In genomic region chr5:36483203-36484101, GRCm38 (mm10) we compare ENCODE assay signal across 8 mouse cellular contexts. TPM values are rescaled to one million over a fixed set of nuclear protein-coding genes. Genes with fewer than 3 reads are reported as not detected.
DNase-seq lines count a peak whose midpoint lies in the region; ATAC-seq and TF ChIP-seq lines count a peak whose summit lies in the region.

No protein-coding gene starts in this region.

- no peaks in the 10 kb centered on the region for H3K27me3 ChIP-seq in hindbrain, embryonic 15.5 days
- H3K27me3 ChIP-seq in liver, adult 2 months (ENCODE audit: control insufficient read depth, insufficient read depth, low read length) = no peaks in the 10 kb centered on the region
- peaks cover 5% of the 10 kb centered on the region; the same call in 1 of the 2 replicates for H3K27me3 ChIP-seq in thymus, adult 2 months (ENCODE audit: control insufficient read depth, insufficient read depth, low read length)

- H3K4me3 ChIP-seq in hindbrain, embryonic 15.5 days = peak overlapping the region; percentile 96
- peak overlapping the region; percentile 82 for H3K4me3 ChIP-seq in liver, adult 2 months (ENCODE audit: insufficient read depth, low read depth, low read length)
- peak overlapping the region; percentile 80 for H3K4me3 ChIP-seq in thymus, adult 2 months (ENCODE audit: control insufficient read depth, insufficient read depth, low read length)

- DNase-seq in layer of hippocampus, postnatal 10 days (ENCODE audit: low spot score in 2 of 2) = peak; percentile 49 to 64
- DNase-seq in layer of hippocampus, adult 9-10 months (ENCODE audit: low spot score) = no peak
- peak; percentile 52 for DNase-seq in cerebellum, adult 11 months
- DNase-seq in forelimb bud, embryonic 11.5 days (ENCODE audit: low read depth, low spot score) = peak; percentile 43
- DNase-seq in liver, adult 2 months (ENCODE audit: extremely low read depth, low read depth, low spot score) = peak; percentile 57
- peak; percentile 52 for DNase-seq in thymus, adult 2 months

- H3K4me1 ChIP-seq in hindbrain, embryonic 15.5 days (replicated peaks) = peaks cover 48% of the 10 kb centered on the region
- H3K4me1 ChIP-seq in liver, adult 2 months (ENCODE audit: control insufficient read depth, insufficient read depth, low read length) = peaks cover 32% of the 10 kb centered on the region
- H3K4me1 ChIP-seq in thymus, adult 2 months (replicated peaks; ENCODE audit: control insufficient read depth, insufficient read depth, low read length) = peaks cover 35% of the 10 kb centered on the region

- ATAC-seq in hindbrain, embryonic 15.5 days (ENCODE audit: low FRiP score, low read depth) = peak; percentile 32
- peak; percentile 30; the same call in 1 of the 2 replicates for ATAC-seq in monocyte, adult 5-6 weeks (replicated peaks; ENCODE audit: insufficient number of reproducible peaks, low FRiP score, low TSS enrichment, poor library complexity, severe bottlenecking)

- H3K27ac ChIP-seq in hindbrain, embryonic 15.5 days (replicated peaks) = peak overlapping the region; percentile 88
- peak overlapping the region; percentile 64 for H3K27ac ChIP-seq in liver, adult 2 months (replicated peaks; ENCODE audit: insufficient read depth, low read depth, low read length)
- H3K27ac ChIP-seq in thymus, adult 2 months (ENCODE audit: control insufficient read depth, insufficient read depth, low read length) = no peak overlapping the region

- H3K4me2 ChIP-seq in hindbrain, embryonic 15.5 days = peak overlapping the region; percentile 86

- peaks cover 37% of the 10 kb centered on the region for H3K79me2 ChIP-seq in liver, adult 2 months (ENCODE audit: control insufficient read depth, insufficient read depth, low read length)

- no peaks in the 10 kb centered on the region for H3K9me3 ChIP-seq in hindbrain, embryonic 15.5 days

- no peak for TF ChIP-seq CTCF in liver, adult 2 months (IDR thresholded peaks at IDR 0.05; ENCODE audit: low read depth, low read length)
- no peak for TF ChIP-seq CTCF in thymus, adult 2 months (IDR thresholded peaks at IDR 0.05; ENCODE audit: borderline replicate concordance, control insufficient read depth, extremely low read depth, insufficient read depth, low read length, poor library complexity)

- H3K9ac ChIP-seq in hindbrain, embryonic 15.5 days = peak overlapping the region; percentile 90
- peak overlapping the region; percentile 96 for H3K9ac ChIP-seq in liver, adult 2 months (ENCODE audit: low read depth, low read length)

- no peaks in the 10 kb centered on the region for H3K36me3 ChIP-seq in hindbrain, embryonic 15.5 days
- H3K36me3 ChIP-seq in liver, adult 2 months (ENCODE audit: control insufficient read depth, insufficient read depth, low read length) = no peaks in the 10 kb centered on the region
- H3K36me3 ChIP-seq in thymus, adult 2 months (ENCODE audit: control insufficient read depth, insufficient read depth, low read length) = no peaks in the 10 kb centered on the region

- WGBS in hindbrain, embryonic 15.5 days = 1% methylated on average over 56 of the region's 58 CpGs
- WGBS in liver, adult 2 months = 5% methylated on average over 58 of the region's 58 CpGs
- 7% methylated on average over 58 of the region's 58 CpGs for WGBS in thymus, adult 2 months

- no peak for TF ChIP-seq POLR2A in liver, adult 2 months (IDR thresholded peaks at IDR 0.05; ENCODE audit: extremely low read depth, insufficient read depth, low read length)
- no peak for TF ChIP-seq POLR2A in thymus, adult 2 months (IDR thresholded peaks at IDR 0.05; ENCODE audit: control insufficient read depth, extremely low read depth, insufficient read depth, low read length, poor library complexity)

RNA-seq across cellular contexts. Expression of gene Tada2b, which starts 0.6 kb away (rescaled TPM):
- total RNA-seq in layer of hippocampus, postnatal 10 days (2021) = 10 to 100 TPM; 33.6 to 35.1 TPM
- polyA plus RNA-seq in hindbrain, embryonic 15.5 days (2015; fragmentation: Nextera tagmentation; extraction: Ambion mirVana) = 2.6 and 3.4 TPM in 2 replicates
- 5.1 and 6.0 TPM in 2 replicates for total RNA-seq in liver, adult 2 months (2014; rRNA removed)
- 13.6 and 14.4 TPM in 2 replicates for polyA plus RNA-seq in liver, adult 2 months (2012; rRNA removed)
- 9.1 to 25.8 TPM (median 15.7 TPM) in 3 replicates for total RNA-seq in monocyte, adult 5-6 weeks (2017)
- 15.8 and 16.7 TPM in 2 replicates for polyA plus RNA-seq in thymus, adult 2 months (2012; rRNA removed)

RNA-seq across cellular contexts. Expression of gene Ccdc96, which starts 0.9 kb away (rescaled TPM):
- 1 to 10 TPM; 2.1 to 2.3 TPM for total RNA-seq in layer of hippocampus, postnatal 10 days (2021)
- polyA plus RNA-seq in hindbrain, embryonic 15.5 days (2015; fragmentation: Nextera tagmentation; extraction: Ambion mirVana) = 3.3 and 3.5 TPM in 2 replicates
- not detected in 2 replicates for total RNA-seq in liver, adult 2 months (2014; rRNA removed)
- 0.10 TPM in 1 of 2 replicates, not detected in the other for polyA plus RNA-seq in liver, adult 2 months (2012; rRNA removed)
- total RNA-seq in monocyte, adult 5-6 weeks (2017) = 0.49 to 0.64 TPM in 2 of 3 replicates, not detected in the other
- polyA plus RNA-seq in thymus, adult 2 months (2012; rRNA removed) = 0.07 and 0.08 TPM in 2 replicates

RNA-seq across cellular contexts. Expression of gene Grpel1, which starts 18.7 kb away (rescaled TPM):
- 10 to 100 TPM; 21.7 to 22.4 TPM for total RNA-seq in layer of hippocampus, postnatal 10 days (2021)
- 42.0 and 42.2 TPM in 2 replicates for polyA plus RNA-seq in hindbrain, embryonic 15.5 days (2015; fragmentation: Nextera tagmentation; extraction: Ambion mirVana)
- total RNA-seq in liver, adult 2 months (2014; rRNA removed) = 42.0 and 44.5 TPM in 2 replicates
- 42.8 and 55.1 TPM in 2 replicates for polyA plus RNA-seq in liver, adult 2 months (2012; rRNA removed)
- total RNA-seq in monocyte, adult 5-6 weeks (2017) = 36.3 to 52.1 TPM (median 47.5 TPM) in 3 replicates
- polyA plus RNA-seq in thymus, adult 2 months (2012; rRNA removed) = 13.7 and 15.3 TPM in 2 replicates
